Mouse (Mus musculus): ENCODE measurements around the gene Zfp787.
"Not testable (repeated sequence)": the region's sequence is repeated elsewhere in the genome, so short reads cannot be mapped to it uniquely, and the experiment has no call there.

The Zfp787 gene

DNA sequence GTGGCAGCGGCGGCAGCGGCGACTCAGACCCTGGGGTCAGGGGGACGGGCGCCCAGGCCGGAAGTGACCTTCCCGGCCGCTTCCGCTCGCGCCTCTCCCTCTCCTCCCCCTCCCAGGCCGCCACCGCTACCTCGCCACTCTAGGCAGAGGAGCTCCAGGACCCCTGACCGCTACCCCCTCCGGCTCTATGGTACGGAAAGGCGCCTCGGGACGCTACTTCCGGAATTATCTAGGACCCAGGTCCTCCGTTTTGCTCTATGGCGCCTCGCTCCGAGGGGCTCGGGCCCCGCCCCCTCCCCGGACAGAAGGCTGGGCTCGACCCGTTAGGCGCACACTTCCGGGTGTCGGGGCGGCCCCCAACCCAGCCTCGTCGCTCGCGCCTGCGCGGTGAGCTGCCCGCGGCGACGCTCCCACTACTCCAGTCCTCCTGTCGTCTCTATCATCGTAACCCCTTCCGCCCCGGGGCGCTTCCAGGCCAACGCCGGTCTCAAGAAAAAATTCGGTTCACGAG is at the start of gene Zfp787:
Gene Zfp787, minus strand, starts transcription at position 97 of the 511 bp plus-strand sequence.
- DNase-seq (ENCODE audit: extremely low spot score, low read depth, low spot score), result peak; percentile 69

DNA sequence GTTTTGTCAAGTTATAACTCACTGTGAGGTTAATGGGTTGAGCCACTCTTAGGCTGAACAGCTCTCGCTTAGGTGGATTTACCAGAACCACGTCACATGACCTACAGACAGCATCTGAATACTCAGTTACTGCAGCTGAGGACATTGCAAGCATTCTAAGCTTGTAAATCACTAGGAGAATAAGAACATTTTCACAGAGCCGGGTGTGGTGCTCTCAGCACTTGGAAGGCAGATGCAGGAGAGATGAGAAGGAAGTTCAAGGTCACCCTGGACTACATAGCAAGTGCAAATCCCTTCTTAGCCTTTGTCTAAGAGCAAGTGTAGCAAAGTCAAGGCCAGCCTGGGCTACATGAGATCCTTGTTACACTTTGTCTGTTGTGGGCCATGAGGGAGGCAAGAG is 48.4 kb upstream of the Zfp787 start:
- DNase-seq (ENCODE audit: extremely low spot score, low read depth, low spot score), result no peak

DNA sequence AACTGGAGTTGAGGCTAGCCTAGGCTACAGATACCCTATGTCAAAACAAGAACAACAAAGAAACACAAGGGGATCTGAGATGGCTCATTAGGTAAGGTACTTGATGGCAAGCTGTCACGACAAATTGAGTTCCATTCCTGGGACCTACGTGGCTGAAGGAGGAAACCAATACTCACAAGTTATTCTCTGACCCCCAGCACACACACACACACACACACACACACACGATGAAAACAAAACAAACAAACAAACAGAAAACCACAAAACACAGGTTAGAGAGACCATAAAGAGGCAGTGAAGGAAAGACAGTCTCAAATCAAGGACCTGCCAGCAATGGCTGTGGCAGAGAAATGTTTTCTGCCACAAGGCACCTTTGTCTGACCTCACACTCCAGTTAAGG is 41.0 kb upstream of the Zfp787 start, which contains the start of gene Galp:
Gene Galp, plus strand, starts transcription at position 301 of the 400 bp plus-strand sequence.
- DNase-seq (ENCODE audit: extremely low spot score, low read depth, low spot score), result no peak

DNA sequence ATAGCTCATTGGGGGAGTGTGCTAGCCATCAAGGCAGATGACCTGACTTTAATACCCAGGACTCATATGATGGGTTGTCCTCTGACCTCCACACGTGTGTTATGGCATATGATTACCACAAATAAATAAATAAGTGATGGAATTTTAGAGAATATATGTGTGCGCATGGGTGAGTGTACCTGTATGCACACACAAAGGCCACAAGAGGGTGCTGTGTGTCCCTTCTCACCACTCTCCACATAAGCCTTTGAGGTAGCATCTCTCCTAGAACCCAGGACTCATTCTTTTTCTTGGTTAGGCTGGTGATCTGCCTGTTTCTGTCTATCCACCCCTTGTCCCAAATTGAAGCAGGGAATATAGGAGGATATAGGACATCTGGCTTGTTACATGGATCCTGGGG is 40.0 kb upstream of the Zfp787 start:
- no peak for DNase-seq (ENCODE audit: extremely low spot score, low read depth, low spot score)

DNA sequence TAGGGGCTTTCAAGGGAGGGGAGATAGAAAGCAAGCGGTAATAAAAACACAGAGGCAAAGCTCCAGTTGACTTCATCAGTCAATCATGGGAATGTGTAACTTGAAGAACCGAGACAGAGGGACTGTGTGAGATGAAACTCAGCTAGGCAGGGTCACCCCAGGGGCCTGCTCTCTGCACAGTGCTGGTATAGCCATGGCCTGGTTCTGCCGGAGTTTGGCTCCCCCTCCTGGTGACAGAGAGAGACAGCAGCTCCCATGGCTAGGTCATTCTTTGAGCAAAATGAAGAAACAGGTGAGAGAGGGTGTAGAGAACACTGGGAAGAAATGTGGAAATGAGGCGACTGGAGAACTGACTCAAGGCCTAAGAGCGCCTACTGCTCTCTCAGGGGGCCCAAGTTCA is 38.3 kb upstream of the Zfp787 start:
- no peak for DNase-seq (ENCODE audit: extremely low spot score, low read depth, low spot score)

DNA sequence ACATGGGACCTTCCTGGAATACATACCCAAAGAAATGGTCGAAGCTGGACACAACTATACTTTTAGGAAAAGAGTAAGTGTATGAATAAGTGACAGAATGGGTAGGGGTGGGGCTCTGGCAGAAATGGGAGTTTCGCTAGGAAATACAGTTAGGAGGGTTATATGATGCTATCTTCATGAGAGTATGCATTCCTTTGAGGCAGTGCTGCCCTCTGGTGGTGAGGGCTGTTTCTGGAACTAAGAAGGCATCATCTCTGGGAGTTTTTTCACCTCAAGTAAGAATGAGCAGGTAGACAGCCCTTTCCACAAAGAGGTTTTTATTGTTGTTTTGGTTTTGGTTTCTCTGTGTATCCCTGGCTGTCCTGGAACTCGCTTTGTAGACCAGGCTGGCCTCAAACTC is 35.6 kb upstream of the Zfp787 start:
- peak; percentile 62 for DNase-seq (ENCODE audit: extremely low spot score, low read depth, low spot score)

DNA sequence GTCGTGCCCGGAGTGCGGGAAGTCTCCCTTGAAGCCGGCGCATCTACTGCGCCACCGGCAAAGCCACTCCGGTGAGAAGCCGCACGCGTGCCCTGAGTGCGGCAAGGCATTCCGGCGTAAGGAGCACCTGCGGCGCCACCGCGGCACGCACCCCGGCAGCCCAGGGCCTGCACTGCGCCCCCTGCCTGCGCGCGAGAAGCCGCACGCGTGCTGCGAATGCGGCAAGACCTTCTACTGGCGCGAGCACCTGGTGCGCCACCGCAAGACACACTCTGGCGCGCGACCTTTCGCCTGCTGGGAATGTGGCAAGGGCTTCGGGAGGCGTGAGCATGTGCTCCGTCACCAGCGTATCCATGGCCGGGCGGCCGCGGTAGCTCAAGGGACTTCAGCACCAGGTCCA is 33.7 kb upstream of the Zfp787 start:
- no peak for DNase-seq (ENCODE audit: extremely low spot score, low read depth, low spot score)

DNA sequence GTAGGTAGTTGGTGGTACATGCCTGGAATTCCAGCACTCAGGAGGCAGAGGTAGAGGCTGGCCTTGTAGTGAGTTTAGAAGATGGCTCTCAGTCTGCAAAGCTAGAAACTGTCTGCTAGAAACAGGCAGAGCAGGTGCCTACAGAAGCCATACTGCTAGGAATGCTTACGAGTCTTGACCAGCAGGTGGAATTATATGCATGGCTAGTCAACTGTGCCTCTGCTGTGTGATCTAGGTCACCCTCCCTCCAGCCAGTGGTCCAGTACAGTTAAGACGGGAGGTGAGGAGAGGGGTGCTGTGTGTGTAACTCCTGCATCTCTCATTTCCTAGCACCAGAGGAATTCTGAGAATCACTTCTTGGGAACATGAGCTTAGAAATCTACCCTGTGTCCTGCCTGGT is 31.0 kb upstream of the Zfp787 start:
- DNase-seq (ENCODE audit: extremely low spot score, low read depth, low spot score), result no peak

DNA sequence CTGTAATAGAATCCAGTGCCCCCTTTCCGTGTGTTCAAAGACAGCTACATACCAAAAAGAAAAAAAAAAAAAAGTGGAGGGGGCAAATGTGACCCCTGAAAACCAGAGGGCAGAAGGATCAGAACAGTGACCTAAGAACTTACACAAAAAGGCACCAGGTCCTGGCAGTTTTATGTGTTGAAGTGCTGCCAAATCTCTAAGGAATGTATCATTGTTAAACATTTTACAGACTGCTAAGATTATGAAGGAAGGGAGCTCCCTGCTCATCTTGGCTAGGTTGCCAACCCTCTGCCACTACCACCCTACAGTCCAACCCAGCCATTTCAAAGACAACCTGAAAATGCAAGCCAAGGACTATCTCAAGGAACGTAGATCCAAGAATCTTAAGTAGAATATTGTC is 30.4 kb upstream of the Zfp787 start:
- DNase-seq (ENCODE audit: extremely low spot score, low read depth, low spot score), result no peak

DNA sequence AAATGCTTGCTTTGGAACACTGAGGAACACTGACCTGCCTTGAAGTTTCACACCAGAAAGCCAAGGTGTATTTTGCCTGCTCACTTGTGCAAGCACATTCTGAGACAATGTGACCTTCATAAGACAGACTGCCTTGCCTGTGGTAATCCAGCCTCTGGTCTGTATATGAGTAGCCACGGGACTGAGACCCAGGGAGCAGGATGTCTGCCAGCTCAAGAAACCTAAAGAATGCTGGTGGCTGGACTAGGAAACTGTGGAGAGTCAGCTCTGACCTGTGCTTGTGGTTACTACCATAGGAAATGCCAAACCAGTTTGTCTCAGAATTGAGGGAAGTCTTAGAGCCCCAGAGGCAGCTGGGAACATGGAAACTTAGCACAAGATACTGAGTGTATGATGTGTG is 29.6 kb upstream of the Zfp787 start:
- DNase-seq (ENCODE audit: extremely low spot score, low read depth, low spot score), result no peak

DNA sequence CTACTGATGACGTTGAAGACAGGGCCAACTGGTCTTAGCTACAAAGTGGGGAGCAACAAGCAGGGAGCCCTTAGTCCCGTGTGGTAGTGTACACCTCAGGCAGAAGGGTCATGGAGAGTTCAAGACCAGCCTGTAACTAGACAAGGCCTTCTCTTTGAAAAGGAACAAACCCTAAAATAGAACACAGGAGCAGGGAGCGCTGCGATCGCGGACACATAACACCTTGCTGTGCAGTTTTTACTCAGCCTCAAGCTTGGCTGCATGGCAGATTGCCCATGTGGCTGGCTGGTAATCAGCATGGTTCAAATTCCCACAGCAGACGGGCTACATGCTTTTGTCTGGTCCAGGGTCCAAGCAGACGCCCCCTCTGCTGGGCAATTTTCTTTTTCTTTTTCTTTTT is 28.7 kb upstream of the Zfp787 start:
- no peak for DNase-seq (ENCODE audit: extremely low spot score, low read depth, low spot score)

DNA sequence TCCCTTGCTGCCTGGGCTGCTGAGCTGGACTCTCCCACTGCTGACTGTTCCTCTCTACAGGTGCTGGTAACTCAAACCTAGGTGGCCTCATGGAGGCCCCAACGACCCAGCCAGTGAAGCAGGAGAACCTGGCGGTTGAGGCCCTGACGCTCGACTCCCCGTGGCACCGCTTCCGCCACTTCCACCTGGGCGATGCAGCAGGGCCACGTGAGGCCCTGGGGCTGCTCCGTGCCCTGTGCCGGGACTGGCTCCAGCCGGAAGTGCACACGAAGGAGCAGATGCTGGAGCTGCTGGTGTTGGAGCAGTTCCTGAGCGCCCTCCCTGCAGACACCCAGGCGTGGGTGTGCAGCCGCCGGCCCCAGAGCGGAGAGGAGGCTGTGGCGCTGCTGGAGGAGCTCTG is 28.0 kb upstream of the Zfp787 start:
- no peak for DNase-seq (ENCODE audit: extremely low spot score, low read depth, low spot score)

DNA sequence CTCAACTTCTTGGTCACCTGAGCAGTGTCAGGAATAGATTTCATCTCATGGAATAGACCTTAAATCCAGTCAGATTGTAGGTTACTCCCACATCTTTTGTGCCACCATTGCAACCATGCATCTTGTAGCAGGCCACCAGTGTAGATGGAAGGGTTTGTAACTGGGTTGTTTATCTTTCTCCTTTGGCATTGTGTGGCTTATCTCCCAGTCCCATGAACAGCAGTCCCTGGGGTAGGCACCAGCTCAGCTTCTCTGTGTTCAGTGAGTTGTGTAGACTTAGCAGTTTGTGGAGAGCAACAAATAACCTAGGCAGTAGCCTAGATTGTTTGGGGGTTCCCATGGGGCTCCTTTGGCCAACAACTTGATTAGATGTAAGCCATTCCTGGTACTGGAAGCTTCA is 27.1 kb upstream of the Zfp787 start:
- no peak for DNase-seq (ENCODE audit: extremely low spot score, low read depth, low spot score)

DNA sequence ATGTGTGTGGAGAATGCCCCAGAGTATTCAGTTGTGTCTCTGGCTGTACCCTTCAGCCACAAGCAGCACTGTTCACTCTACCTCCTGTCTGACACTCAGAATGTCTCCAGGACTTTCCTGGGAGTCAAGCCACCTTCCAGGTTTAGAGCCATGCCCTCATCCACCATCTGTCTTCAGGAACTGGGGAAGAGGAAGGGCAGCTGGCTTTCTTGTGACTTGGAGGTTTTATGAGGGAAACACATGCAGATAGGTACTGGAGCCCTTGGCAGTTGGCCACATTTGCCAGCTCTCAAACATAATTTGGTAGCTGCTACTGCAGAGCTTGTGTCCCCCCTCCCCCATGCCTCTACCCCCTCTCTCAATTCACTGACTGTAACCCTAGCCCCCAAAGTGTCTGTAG is 23.2 kb upstream of the Zfp787 start:
- DNase-seq (ENCODE audit: extremely low spot score, low read depth, low spot score), result no peak

DNA sequence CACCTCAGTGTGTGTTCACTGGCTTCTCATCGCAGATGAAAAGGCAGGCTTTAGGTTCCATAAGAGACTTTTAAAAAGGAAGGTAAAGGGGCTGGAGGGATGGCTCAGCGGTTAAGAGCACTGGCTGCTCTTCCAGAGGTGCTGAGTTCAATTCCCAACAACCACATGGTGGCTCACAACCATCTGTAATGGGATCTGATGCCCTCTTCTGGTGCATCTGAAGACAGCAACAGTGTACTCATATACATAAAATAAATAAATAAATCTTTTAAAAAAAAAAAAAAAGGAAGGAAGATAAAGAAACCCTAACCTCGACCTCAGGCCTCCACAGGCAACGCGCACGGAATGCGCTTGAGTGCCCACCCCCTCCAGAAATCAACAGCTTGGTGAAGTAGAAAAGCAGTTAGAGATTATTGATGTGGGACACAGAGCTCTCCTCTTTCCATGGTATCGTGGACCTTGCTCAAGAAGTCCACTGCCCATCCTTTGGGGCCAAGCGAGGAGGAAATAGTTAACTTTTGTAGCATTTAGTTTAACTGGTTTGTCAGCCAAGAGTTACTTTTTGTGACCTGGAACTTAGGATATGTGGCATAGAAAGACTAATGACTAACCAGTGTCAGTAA is 18.7 kb upstream of the Zfp787 start:
- DNase-seq (ENCODE audit: extremely low spot score, low read depth, low spot score), result not testable (repeated sequence)

DNA sequence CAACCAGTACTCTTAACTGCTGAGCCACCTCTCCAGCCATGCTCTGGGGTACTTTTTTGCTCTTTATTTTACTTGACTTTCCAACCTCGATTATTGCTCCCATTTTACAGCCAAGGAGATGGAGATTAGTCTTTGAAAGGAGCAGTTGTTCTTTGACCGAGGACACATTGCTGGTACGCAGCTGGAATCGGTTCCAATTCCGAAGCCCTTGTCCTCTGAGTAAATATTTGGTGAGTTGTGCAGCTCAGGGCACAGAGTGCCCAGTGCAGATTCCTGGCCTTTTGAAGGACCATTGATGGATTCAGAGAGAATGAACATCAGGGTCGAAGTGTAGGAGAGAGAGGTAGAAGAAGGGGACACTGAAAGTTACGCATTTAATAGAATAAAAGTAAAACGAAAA is 18.1 kb upstream of the Zfp787 start:
- DNase-seq (ENCODE audit: extremely low spot score, low read depth, low spot score), result no peak

DNA sequence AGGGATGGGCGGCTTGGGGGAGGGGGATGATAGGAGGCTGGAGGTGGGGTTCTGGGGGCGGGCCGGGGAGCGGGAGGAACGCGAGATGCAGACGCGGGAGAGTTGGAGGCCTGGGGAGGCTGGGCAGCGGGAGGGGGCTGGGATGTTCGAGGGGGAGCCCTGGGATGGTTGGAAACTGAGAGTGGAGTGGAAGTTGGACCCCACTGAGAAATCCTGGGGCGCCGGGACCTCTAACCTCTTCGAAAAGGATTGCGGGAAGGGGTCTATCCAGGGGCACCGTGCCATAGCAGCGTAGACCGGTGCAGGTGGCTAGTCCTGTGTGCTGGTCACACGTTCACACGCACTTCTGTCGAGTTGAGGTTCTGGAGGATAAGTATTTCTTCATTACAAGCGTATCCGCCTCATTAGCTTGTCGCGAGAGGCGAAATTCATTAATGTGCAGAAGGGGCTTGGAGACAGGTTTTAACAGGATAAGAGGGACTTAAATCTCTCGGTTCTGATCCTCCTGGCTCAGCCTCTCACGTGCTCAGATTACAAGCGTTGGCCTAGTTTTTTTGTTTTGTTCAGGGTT is 17.0 kb upstream of the Zfp787 start:
- DNase-seq (ENCODE audit: extremely low spot score, low read depth, low spot score), result no peak

DNA sequence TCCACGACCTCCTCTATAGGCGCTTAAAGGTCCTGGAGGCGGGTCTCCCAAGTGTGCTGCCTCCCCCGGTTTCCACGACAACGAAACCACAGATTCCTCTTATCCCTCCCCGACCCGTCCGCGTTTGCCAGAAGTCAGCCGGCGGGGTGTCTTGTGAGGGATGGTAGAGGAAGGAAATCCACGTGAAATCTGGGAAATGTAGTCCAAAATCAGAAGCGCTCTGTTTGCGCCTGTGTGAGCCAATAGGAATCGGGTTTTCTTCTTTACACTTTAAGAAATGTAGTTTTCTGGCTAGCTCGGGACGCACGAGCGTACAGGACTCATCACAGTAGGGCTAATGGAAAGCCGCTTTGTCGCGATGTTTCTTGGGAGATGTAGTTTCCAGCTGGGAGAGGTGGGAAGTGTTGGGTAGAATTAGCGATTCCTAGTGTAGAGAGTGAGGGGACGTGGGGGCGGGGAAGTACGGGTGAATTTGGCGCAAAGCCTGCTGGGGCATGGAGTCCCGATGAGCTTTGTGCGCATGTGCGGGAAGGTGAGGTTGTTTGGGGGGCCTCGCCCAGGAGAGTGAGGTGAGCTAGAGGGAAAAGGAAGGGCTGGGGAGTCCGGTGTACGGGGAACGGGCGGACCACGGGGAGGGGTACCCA is 16.3 kb upstream of the Zfp787 start, which contains the start of gene Zfp444:
Gene Zfp444, plus strand, starts transcription at position 221 of the 644 bp plus-strand sequence.
- DNase-seq (ENCODE audit: extremely low spot score, low read depth, low spot score), result peak; percentile 97

DNA sequence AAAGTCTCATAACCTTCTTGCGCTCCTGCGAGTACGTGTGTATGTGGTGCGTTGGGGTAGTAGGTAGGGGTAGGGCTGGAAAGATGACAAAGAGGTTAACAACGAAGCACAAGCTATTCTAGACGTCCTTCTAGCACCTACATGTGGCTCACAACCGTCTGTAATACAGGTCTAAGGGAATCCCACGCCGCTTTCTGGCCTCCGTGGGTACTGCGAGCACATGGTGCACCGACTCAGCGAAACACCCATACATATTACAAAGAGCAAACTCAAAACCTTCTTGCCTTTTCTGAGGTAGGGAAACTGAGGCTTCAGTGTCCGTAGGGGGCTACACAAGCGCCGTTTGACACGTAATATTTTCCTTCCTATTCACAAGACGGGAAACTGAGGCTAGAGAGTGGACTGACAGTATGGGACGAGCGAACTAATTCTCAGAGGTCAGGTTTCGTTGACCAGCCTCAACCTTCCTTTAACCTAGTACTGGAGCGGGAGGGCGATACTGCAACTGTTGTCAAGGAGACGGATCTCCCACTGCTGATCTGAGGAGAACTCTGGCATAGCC is 15.7 kb upstream of the Zfp787 start:
- DNase-seq (ENCODE audit: extremely low spot score, low read depth, low spot score), result no peak

DNA sequence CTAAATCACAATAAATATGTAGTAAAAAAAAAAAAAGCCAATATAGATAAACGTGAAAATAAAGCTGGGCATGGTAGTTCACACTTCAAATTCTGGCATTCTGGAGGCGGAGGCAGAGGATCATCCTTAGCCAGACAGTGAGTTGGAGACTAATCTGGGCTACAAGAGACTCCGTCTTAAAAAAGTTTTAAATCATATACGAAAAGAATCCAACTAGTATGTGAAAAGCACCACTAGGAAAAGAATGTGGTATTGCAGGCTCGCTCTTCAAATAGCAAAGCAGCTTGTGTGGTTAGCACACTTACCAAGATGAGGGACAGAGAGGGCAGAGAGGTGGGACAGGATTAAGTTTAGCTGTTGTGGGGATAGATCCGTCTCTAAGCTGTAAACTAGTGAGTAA is 15.1 kb upstream of the Zfp787 start:
- DNase-seq (ENCODE audit: extremely low spot score, low read depth, low spot score), result no peak

DNA sequence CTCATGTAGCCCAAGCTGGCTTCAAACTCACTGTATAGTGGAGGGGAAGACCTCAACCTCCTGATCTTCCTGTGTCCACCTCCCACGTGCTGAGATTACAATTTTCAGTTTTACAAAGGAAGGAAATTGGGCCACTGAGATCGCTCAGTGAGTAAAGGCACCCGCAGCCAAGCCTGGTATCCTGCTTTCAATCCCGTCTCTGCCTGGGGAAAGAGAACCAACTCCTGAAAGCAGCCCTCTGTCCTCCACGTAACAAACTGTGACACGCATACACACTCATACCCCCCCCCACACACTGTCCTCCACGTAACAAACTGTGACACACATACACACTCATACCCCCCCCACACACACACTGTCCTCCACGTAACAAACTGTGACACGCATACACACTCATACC is 14.6 kb upstream of the Zfp787 start:
- no peak for DNase-seq (ENCODE audit: extremely low spot score, low read depth, low spot score)

DNA sequence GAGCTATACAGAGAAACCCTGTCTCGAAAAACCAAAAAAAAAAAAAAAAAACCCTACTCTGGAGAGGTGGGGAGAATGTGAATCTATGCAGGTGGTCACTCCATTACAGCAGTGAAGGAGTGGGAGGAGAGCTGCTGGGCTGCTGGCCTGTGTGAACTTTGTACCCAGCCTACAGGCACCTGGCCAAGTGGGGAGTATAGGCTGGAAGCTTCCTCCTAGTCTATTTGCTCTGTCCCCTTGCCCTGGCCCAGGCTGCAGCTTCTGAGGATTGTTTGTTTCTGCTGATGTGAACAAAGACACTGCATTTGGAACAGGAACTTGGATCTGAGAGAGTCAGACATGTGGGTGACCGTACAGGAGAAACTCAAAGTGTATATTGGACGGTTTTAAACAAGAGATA is 13.6 kb upstream of the Zfp787 start:
- no peak for DNase-seq (ENCODE audit: extremely low spot score, low read depth, low spot score)

Data from hindlimb bud, embryonic 11.5 days (tissue).